Mouse (Mus musculus) gastrocnemius, postnatal 10 days (tissue): Measurements from ENCODE around the gene Mettl17. TPM values are rescaled to one million over a fixed set of nuclear protein-coding genes. Genes with fewer than 3 reads are reported as not detected.
A peak's percentile ranks its signal among the peaks of the same experiment; 100 is the strongest.
"Not testable (repeated sequence)": the region's sequence is repeated elsewhere in the genome, so short reads cannot be mapped to it uniquely, and the experiment has no call there.

Experiments
- DNase-seq: peaks from one replicate; pipeline ENCODE4 v3.0.0; 2021; ENCODE audit warnings: mixed read lengths
- long read RNA-seq, 2 experiments: library from polyadenylated mRNA; stranded (forward); transcript quantifications; one replicate each; pipeline ENCODE4 v2.0.0; 2021
- total RNA-seq, 2 experiments: library from RNA; stranded (reverse); gene quantifications; 2 replicates each; pipeline ENCODE4 v1.2.3; 2021

Mettl17 gene
- total RNA-seq: 10 to 100 TPM; 11.1 to 14.9 TPM
- long read RNA-seq, experiment 1, partial matches to known transcripts: 1 of 6 reads
- long read RNA-seq, experiment 1, other reads (novel, unspliced or antisense): 2 of 6 reads
- long read RNA-seq, experiment 2, partial matches to known transcripts: 0 of 4 reads
- long read RNA-seq, experiment 2, other reads (novel, unspliced or antisense): 0 of 4 reads

GRCm38 (mm10) chr14:51884598-51885331, at the start of gene Mettl17:
Mettl17 (plus strand) TSS chr14:51884842.
- peak; percentile 91 for DNase-seq

- not testable (repeated sequence) for DNase-seq
Observed at GRCm38 (mm10) chr14:51838480-51838879, 46.2 kb upstream of the Mettl17 start.

GRCm38 (mm10) chr14:51842250-51842649, 42.4 kb upstream of the Mettl17 start:
- DNase-seq: no peak

GRCm38 (mm10) chr14:51842781-51843180, 41.9 kb upstream of the Mettl17 start:
- no peak for DNase-seq

- DNase-seq: no peak
Observed at GRCm38 (mm10) chr14:51843882-51844281, 40.8 kb upstream of the Mettl17 start.

- DNase-seq: no peak
Observed at GRCm38 (mm10) chr14:51846566-51846965, 38.1 kb upstream of the Mettl17 start.

GRCm38 (mm10) chr14:51851006-51851405, 33.6 kb upstream of the Mettl17 start:
- not testable (repeated sequence) for DNase-seq

- no peak for DNase-seq
Observed at GRCm38 (mm10) chr14:51853399-51853798, 31.2 kb upstream of the Mettl17 start, which contains the start of gene Ear6. Ear6 (plus strand) TSS chr14:51853699.

GRCm38 (mm10) chr14:51855280-51855679, 29.4 kb upstream of the Mettl17 start:
- DNase-seq: not testable (repeated sequence)

- not testable (repeated sequence) for DNase-seq
Observed at GRCm38 (mm10) chr14:51863603-51864002, 21.0 kb upstream of the Mettl17 start.

- DNase-seq: no peak
Observed at GRCm38 (mm10) chr14:51870756-51871155, 13.9 kb upstream of the Mettl17 start.

GRCm38 (mm10) chr14:51871741-51872140, 12.9 kb upstream of the Mettl17 start:
- no peak for DNase-seq

- DNase-seq: no peak
Observed at GRCm38 (mm10) chr14:51877517-51877916, 7.1 kb upstream of the Mettl17 start.

GRCm38 (mm10) chr14:51883527-51884030, 1.1 kb upstream of the Mettl17 start:
- DNase-seq: peak; percentile 48

- DNase-seq: no peak
Observed at GRCm38 (mm10) chr14:51884031-51884544, 554 bp upstream of the Mettl17 start.

GRCm38 (mm10) chr14:51886051-51886450, 1.4 kb downstream of the Mettl17 start:
- DNase-seq: no peak

- DNase-seq: no peak
Observed at GRCm38 (mm10) chr14:51889833-51890232, 5.2 kb downstream of the Mettl17 start.

- no peak for DNase-seq
Observed at GRCm38 (mm10) chr14:51892191-51892939, 7.7 kb downstream of the Mettl17 start, which contains the start of gene Slc39a2. Slc39a2 (plus strand) TSS chr14:51892889.

- no peak for DNase-seq
Observed at GRCm38 (mm10) chr14:51893094-51893794, 8.6 kb downstream of the Mettl17 start.

- DNase-seq: no peak
Observed at GRCm38 (mm10) chr14:51893809-51894208, 9.2 kb downstream of the Mettl17 start.

GRCm38 (mm10) chr14:51895071-51895470, 10.4 kb downstream of the Mettl17 start:
- no peak for DNase-seq

GRCm38 (mm10) chr14:51896019-51896418, 11.4 kb downstream of the Mettl17 start:
- DNase-seq: no peak
